Mouse (Mus musculus) urinary bladder, postnatal 4 days (tissue): ENCODE measurements around the gene Gm7073.

Experiments
- DNase-seq, 2 experiments: peaks; one replicate each; pipeline ENCODE4 v3.0.0; 2021 to 2022; ENCODE audit warnings: low spot score in 2 of 2

The Gm7073 gene

DNA sequence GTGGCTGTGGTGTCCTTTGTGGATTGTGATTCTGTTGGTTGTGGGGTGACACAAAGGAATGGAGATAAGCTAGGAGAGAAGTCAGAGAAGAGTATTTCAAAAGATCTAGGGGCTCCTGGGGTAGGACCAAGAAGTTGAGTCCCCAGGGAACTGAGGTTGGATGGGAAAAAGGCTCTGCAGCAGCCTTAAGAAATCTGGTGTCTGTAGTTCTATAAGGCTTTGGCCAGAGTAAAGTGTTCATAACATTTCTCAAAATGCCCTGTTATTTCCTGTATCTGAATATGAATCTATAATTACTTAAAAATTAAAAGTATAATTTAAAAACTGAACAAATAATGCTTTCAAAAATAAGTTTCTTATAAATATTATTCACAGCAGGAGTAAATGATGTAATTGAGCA is at the start of gene Gm7073:
Gene Gm7073 (minus strand): TSS at position 101 of the 400 bp plus-strand sequence.
- no peak for DNase-seq

DNA sequence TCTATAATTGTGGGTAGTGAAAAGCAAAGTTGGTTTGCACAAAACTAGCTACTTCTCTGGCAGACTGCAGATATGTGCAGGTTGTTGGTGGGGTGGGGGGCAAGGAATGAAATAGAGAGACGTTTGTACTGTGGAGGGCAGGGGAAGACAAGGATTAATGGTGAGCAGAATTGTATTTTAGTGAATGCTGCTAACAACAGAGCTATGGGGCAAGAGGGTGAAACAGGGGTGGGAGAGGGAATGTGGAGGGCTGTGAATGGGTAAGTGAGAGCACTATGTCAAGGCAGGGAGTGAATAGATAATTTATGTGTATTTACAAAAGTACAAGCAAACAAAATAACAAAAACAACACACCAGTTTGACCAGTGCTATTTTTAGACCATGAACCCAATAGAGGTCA is 31.5 kb upstream of the Gm7073 start:
- DNase-seq = no peak

DNA sequence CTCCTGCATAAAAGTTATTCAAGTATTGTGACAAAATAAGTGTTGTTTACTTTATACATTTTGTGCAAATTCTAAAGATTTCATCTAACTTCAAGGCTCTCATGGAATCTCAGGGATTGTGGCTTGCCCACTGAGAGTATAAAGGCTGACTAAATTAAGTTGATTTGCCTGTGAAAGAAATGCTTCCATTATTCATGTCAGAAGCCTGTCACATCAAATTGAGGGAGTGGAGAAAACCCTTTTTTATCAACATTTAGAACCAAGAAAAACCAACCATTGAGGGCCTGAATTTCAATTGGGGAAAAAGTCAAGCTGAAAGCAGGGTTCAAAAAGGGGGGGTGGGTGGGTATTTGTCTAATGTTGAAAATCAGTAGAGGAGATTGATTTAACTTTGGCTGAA is 30.0 kb upstream of the Gm7073 start:
- DNase-seq = no peak

DNA sequence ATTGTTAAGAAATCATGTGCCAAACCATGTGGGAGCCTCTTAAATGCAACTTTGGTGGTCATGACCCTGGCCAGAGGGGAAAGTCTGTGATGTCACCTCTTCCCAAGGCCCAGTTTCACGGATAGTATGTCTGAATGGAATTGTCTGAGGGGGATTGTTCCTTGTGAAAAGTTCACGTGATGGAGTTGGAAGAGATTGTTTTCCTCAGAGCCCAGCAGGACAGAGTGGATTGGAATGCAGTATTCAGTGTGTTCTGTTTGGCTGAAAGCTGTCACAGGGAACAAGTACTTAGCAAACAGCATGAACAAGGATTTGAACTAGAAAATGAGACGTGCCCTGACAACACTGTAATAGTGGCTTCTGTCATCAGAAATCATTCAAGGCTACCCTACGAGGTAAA is 16.2 kb upstream of the Gm7073 start:
- DNase-seq = no peak

DNA sequence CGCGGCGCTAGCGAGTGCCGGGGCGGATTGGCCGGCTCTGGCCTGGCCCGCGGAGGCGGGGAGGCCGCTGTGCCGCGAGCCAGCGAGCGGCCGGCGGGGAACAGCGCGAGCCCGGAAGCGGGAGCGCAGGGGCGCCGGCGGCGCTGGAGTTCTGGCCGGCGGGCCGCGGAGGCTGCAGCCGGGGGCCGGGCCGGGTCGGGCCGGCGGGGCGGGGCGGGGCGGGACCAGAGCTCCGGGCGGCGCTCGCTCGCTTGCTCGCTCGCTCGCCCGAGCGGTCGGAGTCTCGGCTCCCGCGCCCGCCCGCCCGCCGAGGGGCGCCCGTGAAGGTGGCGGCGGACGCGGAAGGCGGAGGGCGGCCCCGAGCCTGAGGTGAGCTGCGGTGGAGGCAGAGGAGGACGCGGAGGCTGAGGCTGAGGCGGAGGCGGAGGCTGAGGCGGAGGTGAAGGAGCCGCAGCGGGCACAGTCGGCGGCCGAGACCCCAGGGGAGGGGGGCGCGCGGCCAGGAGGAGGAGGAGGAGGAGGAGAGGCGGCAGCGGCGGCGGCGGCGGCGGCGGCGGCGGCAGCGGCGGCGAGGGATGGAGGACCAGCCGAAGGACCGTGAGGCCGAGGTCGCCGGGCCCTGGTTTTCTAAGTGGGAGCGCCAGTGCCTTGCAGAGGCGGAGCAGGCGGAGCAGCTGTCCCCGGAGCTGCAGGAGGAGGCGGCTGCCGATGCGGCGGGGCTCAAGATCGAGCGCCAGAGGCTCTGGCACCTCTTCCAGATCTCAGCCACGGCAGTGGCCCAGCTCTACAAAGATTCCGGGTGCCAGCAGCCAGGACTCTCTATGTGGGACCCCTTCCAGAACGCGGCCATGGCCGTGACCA is 8.6 kb upstream of the Gm7073 start:
- peak in 1 of 2 experiments; percentile 32 for DNase-seq

DNA sequence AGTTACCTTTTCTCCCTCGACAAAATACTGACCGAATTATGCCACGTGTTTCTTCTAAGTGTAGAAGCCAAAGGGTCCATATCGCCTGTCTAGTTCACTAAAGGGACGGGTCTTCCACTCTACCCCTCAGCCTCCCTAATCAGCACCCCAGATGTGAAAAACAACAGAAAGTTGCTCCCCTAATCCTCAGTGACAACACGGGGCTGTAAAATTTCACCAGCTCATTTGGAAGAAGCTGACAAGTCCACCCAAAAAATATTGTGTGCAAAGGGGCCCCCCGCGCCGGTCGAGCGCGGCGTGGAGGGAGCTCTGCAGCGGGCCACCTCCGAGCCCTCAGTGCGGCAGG is 8.0 kb upstream of the Gm7073 start:
- no peak for DNase-seq

DNA sequence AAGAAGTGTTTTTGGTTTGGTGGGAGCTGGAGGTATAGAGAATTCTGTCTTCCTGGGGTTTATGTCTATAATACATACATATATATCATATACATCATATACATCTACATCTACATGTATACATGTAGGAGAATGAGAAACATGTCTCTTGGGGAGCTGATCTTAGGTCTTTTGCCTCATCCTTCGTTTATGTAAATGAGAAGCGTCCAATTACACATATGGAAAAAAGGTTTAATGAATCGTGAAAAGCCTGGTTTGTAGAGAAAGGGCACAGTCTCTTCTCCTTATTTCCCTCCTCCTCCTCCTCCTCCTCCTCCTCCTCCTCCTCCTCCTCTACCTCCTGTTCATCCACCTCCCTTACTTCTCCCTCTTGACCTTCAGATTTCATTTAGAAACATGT is 6.9 kb upstream of the Gm7073 start:
- no peak for DNase-seq

DNA sequence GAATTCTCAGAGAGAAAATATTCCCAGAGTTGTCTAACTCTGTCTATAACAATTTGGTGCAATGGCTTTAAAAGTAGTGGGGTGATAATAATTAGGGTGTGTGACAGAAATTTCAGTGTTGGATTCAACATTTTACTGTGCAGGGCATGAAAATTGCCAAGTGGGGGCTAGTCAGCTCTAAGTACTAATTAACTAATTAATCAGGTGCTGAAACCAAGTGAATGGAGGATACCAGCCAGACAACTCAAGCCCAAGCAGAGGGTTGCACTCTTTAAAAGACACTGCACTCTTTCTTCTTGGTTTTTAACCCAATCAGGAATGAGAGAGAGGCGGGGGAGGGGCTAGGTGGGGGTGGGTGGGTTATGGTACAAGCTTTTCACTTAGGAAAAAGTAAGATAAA is 6.4 kb upstream of the Gm7073 start:
- no peak for DNase-seq

DNA sequence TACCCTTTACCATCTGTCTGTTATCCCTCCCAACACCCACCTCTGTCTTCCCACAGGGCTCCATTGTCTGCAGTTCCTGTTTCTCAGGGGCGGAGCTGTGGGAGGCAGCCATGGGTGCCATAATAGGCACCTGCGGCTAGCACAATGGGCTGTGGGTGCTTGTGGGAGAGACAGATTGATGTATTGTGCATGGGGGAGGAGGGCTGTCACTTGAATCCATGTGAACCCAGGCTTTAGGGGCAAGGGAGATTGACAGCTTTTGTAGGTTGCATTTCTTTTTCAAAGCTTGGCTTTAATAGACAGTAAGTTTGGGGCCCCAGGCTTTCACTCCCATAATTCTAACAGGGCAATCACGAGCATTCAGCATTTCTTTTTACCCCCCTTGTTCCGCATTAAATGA is 5.0 kb upstream of the Gm7073 start:
- DNase-seq = no peak

DNA sequence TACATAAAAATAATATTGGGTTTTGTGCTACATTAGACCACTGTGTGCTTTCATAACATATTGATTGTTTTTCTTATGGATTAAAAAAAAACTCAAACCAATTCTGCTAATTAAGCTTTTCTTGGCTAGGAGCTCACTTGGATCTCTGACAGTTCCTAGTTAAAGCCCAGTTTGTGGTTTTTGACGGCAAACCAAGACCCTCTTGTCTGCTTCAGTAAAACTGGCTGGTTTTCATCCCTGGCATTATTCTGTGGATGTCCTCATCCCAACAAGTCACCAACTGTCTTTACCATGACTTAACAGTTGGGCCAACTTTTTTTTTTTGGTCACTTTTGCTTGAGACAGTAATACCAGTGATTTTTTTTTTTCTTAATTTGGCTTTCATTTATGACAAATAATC is 3.9 kb upstream of the Gm7073 start:
- no peak for DNase-seq

DNA sequence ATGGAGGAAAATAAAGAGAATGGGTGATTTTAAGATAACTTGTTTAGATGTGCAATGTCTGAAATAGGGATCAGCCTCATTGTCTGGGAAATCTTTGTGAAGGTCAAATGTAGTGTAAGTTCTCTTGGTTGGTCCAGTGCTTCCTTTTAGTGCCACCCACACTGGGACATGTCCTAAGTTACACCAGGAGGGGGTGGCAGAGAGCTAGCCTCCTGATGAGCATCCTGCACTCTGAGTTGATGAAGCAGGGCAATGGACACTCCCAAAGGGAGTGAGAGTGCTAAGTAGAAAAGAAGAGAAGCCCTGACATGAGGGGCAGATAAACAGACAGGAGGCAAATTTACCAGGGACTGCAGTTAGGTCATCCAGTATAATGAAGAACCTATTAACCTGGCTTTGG is 35.1 kb downstream of the Gm7073 start:
- DNase-seq = no peak

DNA sequence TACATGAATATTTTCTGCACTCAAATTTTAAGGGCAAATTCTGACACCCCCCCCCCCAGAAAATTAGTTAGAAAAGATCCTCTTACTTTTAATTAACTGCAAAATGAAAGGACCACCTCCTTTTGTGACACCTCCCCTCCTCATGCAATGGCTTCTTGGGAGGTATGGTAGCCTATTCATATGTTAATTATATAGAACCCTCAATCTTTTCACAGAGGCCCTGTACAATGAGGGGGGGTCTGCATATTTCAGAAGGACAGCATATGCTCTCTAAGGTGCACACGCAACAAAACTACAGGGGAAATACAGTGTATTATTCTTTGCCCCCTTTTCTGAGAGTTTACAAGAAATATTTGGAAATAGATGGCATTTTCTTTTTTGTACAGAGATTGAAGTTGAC is 41.3 kb downstream of the Gm7073 start:
- DNase-seq = no peak

DNA sequence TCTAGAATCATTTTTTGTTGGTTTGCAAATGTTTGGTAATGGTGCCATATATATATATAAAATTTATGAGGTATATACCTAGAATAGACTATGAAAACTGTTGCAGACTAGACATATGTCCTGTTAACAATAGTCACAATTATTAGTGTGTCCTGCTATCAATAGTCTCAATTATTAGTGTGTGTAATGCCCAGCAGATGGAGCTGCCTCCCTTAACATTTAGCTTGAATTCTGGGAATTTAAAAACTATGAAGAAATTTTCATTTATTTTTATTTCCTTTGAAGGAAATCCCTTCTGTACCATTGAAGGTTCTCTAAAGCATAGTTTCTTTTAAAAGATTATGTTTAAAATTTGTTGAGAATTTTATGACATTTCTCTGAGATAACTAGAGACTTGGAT is 43.7 kb downstream of the Gm7073 start:
- no peak for DNase-seq

DNA sequence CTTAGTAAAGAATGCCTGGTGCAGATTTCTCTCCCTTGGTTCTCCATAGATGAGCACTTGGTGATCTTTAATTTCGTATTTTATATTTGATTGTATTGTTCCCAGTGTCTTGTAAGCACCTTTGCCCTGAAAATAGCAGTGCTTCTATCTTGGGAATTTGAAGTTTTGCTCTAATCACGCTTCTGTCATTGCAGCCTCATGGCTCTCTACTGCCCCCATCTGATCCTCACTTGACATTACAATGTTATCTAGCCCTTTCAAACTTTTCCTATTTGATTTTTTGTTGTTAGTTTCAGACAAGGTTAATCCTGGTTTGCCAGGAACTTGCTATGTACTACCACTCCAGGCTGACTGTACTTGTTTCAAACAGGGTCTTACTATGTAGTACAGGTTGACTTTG is 75.3 kb downstream of the Gm7073 start:
- DNase-seq = no peak

DNA sequence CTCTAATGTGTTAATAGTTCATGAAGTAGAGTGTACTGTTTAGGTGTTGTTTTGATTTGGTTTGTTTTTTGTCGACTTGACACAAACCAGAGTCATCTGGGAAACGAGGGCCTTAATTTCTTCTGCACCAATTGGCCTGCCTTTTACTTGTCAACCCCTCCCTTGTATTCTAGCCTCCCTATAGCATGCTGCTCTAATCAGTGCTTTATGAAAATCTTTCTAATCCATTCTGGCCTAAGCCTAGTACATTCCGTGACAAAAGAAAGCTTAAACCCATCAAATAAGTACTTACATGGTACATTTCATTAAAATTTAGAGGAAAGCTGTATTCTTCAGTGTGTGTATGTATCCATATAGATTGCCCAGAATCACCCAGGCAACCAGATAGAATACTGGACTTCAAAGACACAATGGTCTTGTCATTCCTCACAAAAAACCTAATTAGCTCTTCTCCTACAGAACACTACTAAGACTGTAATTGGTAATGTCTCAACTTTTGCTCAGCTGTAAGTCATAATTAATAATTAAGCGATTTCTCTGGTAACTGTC is 124.4 kb downstream of the Gm7073 start:
- no peak for DNase-seq

DNA sequence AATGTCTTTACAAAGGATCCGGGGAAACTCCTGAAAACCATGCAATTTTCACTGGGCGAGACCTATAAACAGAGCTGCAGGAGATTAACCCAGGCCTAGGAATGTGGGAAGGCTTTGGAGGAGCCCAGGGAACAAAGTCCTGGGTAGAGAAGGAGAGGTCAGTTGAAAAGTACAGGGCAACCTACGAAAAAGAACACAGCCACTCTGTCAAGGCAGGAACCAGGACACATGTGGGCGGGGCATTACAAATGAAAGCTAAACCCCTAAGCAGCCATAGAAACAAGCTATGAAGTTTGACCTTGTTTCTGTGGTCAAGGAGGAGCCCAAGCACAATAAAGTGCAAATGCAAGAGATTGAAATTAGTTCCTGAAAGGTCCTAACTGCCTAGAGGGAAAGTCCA is 133.4 kb downstream of the Gm7073 start:
- no peak for DNase-seq

DNA sequence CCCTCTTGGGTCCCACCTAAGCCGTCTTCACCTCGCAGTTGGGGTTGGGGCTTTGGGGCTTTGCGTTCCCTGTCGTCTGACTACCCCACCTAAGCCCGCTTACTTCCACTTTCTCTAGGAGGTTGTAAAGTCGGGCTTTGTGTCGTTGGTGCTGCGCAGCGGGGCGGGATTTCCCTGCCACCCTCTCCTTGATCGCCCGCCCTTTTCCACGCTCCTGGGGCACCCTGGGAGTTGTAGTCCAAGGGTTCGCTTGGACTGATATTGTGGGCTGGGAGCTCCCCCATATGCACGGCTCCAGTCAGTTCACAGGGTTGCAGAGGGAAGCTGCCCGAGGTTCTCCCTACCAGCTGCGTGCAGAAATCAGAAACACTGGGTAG is 134.4 kb downstream of the Gm7073 start:
- DNase-seq = peak; percentile 76 to 81

DNA sequence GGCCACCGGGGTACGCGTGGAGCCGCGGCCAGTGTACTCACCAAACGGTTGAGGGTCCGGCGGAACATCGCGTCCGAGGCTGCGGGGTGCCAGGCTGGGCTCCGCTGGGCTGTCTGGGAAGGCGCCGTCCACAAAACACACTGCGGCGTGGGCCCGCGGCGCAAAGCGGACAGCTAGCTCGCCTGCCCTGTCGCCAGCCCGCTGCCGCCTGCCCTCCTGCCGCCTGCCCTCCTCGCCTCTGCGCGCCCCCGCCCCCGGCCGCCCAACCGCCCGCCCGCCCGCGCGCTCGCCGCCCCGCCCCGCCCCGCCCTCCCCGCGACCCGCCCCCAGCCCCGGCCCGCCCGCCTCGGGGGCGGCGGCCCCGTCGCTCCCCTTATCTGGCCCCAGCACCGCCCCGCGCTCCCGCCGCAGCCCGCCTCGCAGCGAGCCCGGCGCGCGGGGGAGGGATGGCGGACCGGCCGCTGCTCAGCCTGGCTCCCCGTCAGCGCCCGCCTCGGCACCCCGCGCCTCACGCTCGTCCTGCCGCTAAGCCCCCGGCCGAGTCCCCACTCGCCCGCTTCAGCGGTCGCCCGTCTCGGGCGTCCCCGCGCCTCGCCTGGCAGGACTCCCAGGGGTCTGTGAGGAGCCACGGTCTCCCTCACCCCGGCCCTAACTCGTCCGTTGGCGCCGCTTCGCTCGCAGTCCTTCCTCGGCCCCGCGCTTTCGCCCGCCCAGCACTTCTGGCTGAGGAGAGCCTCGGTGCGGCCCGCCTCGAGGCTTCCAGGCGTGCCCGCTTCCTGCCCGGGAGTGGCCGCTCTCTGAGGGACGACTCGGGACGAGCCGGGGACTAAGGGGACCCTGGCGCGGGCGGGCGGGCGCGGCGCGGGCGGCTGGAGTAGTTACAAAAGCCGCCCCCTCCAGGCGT is 135.0 kb downstream of the Gm7073 start:
- peak; percentile 53 to 64 for DNase-seq

DNA sequence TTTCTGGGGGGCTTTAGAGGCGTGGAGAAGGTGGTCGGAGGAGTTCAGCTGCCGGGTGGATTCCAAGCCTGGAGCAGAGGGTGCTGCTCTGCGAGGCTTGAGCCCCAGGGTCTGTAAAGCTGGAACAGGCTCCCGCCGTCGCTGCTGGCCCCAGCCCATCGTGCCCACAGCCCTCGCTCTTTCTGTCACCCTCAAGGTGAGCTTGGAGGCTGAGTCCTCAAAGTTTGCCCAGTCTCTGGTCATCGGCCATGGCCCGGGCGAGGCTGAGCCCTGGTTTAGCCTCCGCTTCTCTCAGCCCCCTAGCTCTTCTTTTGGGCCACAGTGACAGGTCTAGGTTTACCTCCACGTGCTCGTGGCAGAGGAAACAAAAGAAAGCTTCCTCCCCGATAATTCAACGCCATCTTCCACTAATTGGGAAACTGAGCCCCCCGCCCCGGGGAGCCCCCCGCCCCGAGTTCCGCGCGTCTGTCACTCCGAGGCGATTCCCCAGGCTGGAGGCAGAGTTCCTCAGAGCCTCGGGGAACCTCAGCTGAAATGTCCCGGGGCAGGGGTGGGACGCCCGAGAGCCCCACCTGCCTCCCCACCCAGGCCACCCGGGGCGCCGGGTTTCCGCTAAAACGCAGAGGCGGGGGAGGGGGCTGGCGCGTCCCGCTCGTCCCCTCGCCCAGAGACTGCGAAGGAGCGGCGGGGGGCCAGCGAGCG is 135.8 kb downstream of the Gm7073 start:
- peak; percentile 17 to 60 for DNase-seq

DNA sequence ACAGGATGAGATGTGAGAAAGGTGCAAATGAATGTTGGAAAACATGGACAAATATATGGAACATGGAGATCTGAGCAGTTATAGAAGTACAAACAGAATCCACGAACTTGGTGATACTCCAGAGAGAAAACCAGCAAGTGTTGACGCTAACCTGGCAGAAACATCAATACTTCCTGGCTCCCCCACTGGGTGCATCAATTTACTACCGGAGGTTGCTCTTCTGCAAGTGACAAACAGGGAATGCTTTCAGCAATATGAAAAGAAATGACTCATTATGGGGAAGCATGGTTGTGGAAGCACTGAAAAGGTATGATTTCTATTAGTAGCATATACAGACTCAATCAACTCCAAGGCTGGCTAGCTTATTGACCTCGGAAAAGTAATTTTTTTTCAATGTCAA is 144.8 kb downstream of the Gm7073 start:
- DNase-seq = no peak

DNA sequence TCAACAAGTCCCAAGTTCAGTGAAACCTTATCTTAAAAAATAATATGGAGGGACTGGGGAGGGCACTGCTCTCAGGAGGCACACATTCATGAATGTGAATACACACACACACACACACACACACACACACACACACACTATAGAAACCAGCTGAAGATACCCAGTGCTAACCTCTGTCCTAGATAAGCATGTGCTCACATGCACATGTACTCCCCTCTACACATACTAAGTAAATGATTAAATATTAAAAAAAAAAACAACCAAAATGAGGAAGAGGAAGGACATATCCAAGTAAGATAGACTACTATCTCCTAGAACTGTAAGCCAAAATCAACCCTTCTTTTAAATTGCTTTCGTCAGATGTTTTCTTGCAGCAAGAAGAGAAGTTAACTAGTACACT is 152.2 kb downstream of the Gm7073 start:
- no peak for DNase-seq
